Mouse (Mus musculus) liver, postnatal 0 days (tissue): ENCODE results near the gene Afp. TPM values are rescaled to one million over a fixed set of nuclear protein-coding genes. Genes with fewer than 3 reads are reported as not detected.

ENCODE experiments used
- ATAC-seq: fragments of 200-750 bp; cut with Nextera tagmentation; 2 replicates; pipeline ENCODE4 v1.8.0; 2017; ENCODE audit warnings: mild to moderate bottlenecking, moderate library complexity
- DNase-seq: peaks from one replicate; pipeline ENCODE4 v3.0.0-alpha.2; 2016
- H3K27ac ChIP-seq: fragments of 300-500 bp; sonication (generic); 2 replicates; pipeline ENCODE4 v1.5.1; 2014; ENCODE audit warnings: antibody characterized with exemption, moderate library complexity, mild to moderate bottlenecking, low read depth
- H3K27me3 ChIP-seq: fragments of 300-500 bp; sonication (generic); 2 replicates; pipeline ENCODE4 v1.6.1; 2014; ENCODE audit warnings: low read length, control low read depth, mixed read lengths; ENCODE audit not compliant: insufficient read depth
- H3K36me3 ChIP-seq: fragments of 300-500 bp; sonication (generic); replicated peaks from 2 replicates; pipeline ENCODE4 v1.6.1; 2014; ENCODE audit warnings: mild to moderate bottlenecking, control low read depth, low read length, moderate library complexity, mixed read lengths; ENCODE audit not compliant: insufficient read depth
- H3K4me1 ChIP-seq: fragments of 300-500 bp; sonication (generic); 2 replicates; pipeline ENCODE4 v1.6.1; 2014; ENCODE audit warnings: antibody characterized with exemption, mild to moderate bottlenecking, control low read depth; ENCODE audit not compliant: insufficient read depth
- H3K4me2 ChIP-seq: fragments of 300-500 bp; sonication (generic); 2 replicates; pipeline ENCODE4 v1.6.1; 2014; ENCODE audit warnings: low read depth, mild to moderate bottlenecking, low read length, moderate library complexity, mixed read lengths
- H3K4me3 ChIP-seq: fragments of 300-500 bp; sonication (generic); 2 replicates; pipeline ENCODE4 v1.5.1; 2014; ENCODE audit warnings: low read depth, low read length
- H3K9ac ChIP-seq: fragments of 300-500 bp; sonication (generic); replicated peaks from 2 replicates; pipeline ENCODE4 v1.6.1; 2014; ENCODE audit warnings: mild to moderate bottlenecking, moderate library complexity
- H3K9me3 ChIP-seq: fragments of 300-500 bp; sonication (generic); 2 replicates; pipeline ENCODE4 v1.6.1; 2016; ENCODE audit warnings: mild to moderate bottlenecking, control low read depth, low read length, mixed read lengths
- CTCF ChIP-seq: sonication (generic); IDR thresholded peaks from 2 replicates; pipeline ENCODE4 v1.5.1; 2016; ENCODE audit warnings: antibody characterized with exemption, low read depth
- EP300 ChIP-seq: IDR thresholded peaks from 2 replicates; pipeline ENCODE4 v1.6.1; 2016; ENCODE audit warnings: antibody characterized with exemption, low read depth, mild to moderate bottlenecking
- WGBS: fragments of 180-500 bp; shearing (Covaris S2); extraction: QIAGEN DNeasy Blood & Tissue Kit; methylation state at CpG from one replicate; pipeline ENCODE4 v1.1.7; 2014; ENCODE audit not compliant: insufficient replicate concordance; 5-methylcytosine and 5-hydroxymethylcytosine counted together
- polyA plus RNA-seq: library from polyadenylated mRNA; unstranded; fragments of >200 nt; fragmentation: Nextera tagmentation; extraction: Ambion mirVana; gene quantifications from 2 replicates; pipeline ENCODE4 v1.2.1, GENCODE M21; 2015

Afp gene
- polyA plus RNA-seq, 1 experiment from 2014 or later, result 11,303 TPM

- H3K4me2 ChIP-seq, result no peak overlapping the region
- no peak overlapping the region for H3K4me3 ChIP-seq
- TF ChIP-seq EP300, result no peak
- no peak for TF ChIP-seq CTCF
- no peak overlapping the region for H3K9ac ChIP-seq
- no peaks in the 10 kb centered on the region for H3K4me1 ChIP-seq
- H3K36me3 ChIP-seq, result 0 out of 2 replicates have a peak, but pooled peaks cover 6% of the 10 kb centered on the region
- H3K27me3 ChIP-seq, result no peaks in the 10 kb centered on the region
- no peak overlapping the region for H3K27ac ChIP-seq
- DNase-seq, result no peak
- 61% methylated on average over 7 of the region's 7 CpGs for WGBS
- no peak for ATAC-seq
- no peaks in the 10 kb centered on the region for H3K9me3 ChIP-seq
Observed at GRCm38 (mm10) chr5:90499509-90499908, 9.0 kb downstream of the Afp start.

GRCm38 (mm10) chr5:90500714-90501113 is 10.2 kb downstream of the Afp start:
- no peak overlapping the region for H3K27ac ChIP-seq
- no peaks in the 10 kb centered on the region for H3K27me3 ChIP-seq
- H3K4me1 ChIP-seq, result no peaks in the 10 kb centered on the region
- no peak overlapping the region for H3K4me2 ChIP-seq
- peaks cover 8% of the 10 kb centered on the region; the same call in 1 of the 2 replicates for H3K36me3 ChIP-seq
- WGBS, result 3% methylated on average over 6 of the region's 6 CpGs
- peak; percentile 78 for DNase-seq
- TF ChIP-seq CTCF (peak; percentile 90), EP300 (no peak)
- H3K9ac ChIP-seq, result no peak overlapping the region
- peak; percentile 26; the same call in 1 of the 2 replicates for ATAC-seq
- no peak overlapping the region for H3K4me3 ChIP-seq
- no peaks in the 10 kb centered on the region for H3K9me3 ChIP-seq

GRCm38 (mm10) chr5:90501752-90502151 is 11.2 kb downstream of the Afp start:
- H3K36me3 ChIP-seq, result peaks cover 8% of the 10 kb centered on the region; the same call in 1 of the 2 replicates
- no peak overlapping the region for H3K27ac ChIP-seq
- 55% methylated on average over 5 of the region's 5 CpGs for WGBS
- H3K4me1 ChIP-seq, result no peaks in the 10 kb centered on the region
- ATAC-seq, result no peak
- TF ChIP-seq EP300 (no peak), CTCF (no peak)
- no peak overlapping the region for H3K4me3 ChIP-seq
- H3K27me3 ChIP-seq, result no peaks in the 10 kb centered on the region
- H3K9ac ChIP-seq, result no peak overlapping the region
- no peak for DNase-seq
- H3K9me3 ChIP-seq, result no peaks in the 10 kb centered on the region
- H3K4me2 ChIP-seq, result no peak overlapping the region

- DNase-seq (no peak), ATAC-seq (no peak)
- Histone ChIP-seq H3K27ac (no peak overlapping the region), H3K4me3 (no peak overlapping the region), H3K27me3 (no peaks in the 10 kb centered on the region), H3K9me3 (no peaks in the 10 kb centered on the region), H3K9ac (no peak overlapping the region), H3K4me1 (no peaks in the 10 kb centered on the region), H3K36me3 (peaks cover 3% of the 10 kb centered on the region; the same call in 1 of the 2 replicates), H3K4me2 (no peak overlapping the region)
- WGBS, result 30% methylated on average over 11 of the region's 11 CpGs
- no peak for TF ChIP-seq CTCF
- no peak for TF ChIP-seq EP300
Observed at GRCm38 (mm10) chr5:90504742-90505141, 14.2 kb downstream of the Afp start.

- Histone ChIP-seq H3K36me3 (peaks cover 3% of the 10 kb centered on the region; the same call in 1 of the 2 replicates), H3K9me3 (no peaks in the 10 kb centered on the region), H3K4me2 (no peak overlapping the region), H3K4me1 (no peaks in the 10 kb centered on the region), H3K27ac (no peak overlapping the region), H3K27me3 (no peaks in the 10 kb centered on the region), H3K4me3 (no peak overlapping the region), H3K9ac (no peak overlapping the region)
- ATAC-seq (no peak), DNase-seq (no peak)
- WGBS, result 59% methylated on average over 2 of the region's 2 CpGs
- no peak for TF ChIP-seq EP300
- TF ChIP-seq CTCF, result no peak
Observed at GRCm38 (mm10) chr5:90506507-90506906, 16.0 kb downstream of the Afp start.

- no peak overlapping the region for H3K4me2 ChIP-seq
- H3K36me3 ChIP-seq, result peaks cover 3% of the 10 kb centered on the region; the same call in 1 of the 2 replicates
- H3K9ac ChIP-seq, result no peak overlapping the region
- no peak overlapping the region for H3K27ac ChIP-seq
- no peaks in the 10 kb centered on the region for H3K9me3 ChIP-seq
- 62% methylated on average over 13 of the region's 13 CpGs for WGBS
- ATAC-seq (peak; percentile 6; the same call in 1 of the 2 replicates), DNase-seq (no peak)
- no peaks in the 10 kb centered on the region for H3K4me1 ChIP-seq
- H3K4me3 ChIP-seq, result no peak overlapping the region
- H3K27me3 ChIP-seq, result no peaks in the 10 kb centered on the region
- TF ChIP-seq EP300 (no peak), CTCF (no peak)
Observed at GRCm38 (mm10) chr5:90507411-90507949, 16.9 kb downstream of the Afp start.
